Comparison of ENCODE assay signal across 27 mouse cellular contexts in genomic region chr11:119377326-119377725, GRCm38 (mm10). TPM values are rescaled to one million over a fixed set of nuclear protein-coding genes. Genes with fewer than 3 reads are reported as not detected.
DNase-seq lines count a peak whose midpoint lies in the region; ATAC-seq and TF ChIP-seq lines count a peak whose summit lies in the region.
"Had no signal": no experiment of that assay in that cellular context is flagged by ENCODE, and none has a peak within 500 bp of the region (broad histone marks: within the 10 kb centered on the region; RNA-seq: fewer than 3 reads in every experiment).

No protein-coding gene starts in this region.

- H3K27me3 ChIP-seq in lung, postnatal 0 days (replicated peaks; ENCODE audit: insufficient read depth, low read length) = no peaks in the 10 kb centered on the region
- H3K27me3 ChIP-seq in liver, postnatal 0 days (ENCODE audit: insufficient read depth, low read length) = no peaks in the 10 kb centered on the region
- H3K27me3 ChIP-seq: forebrain, embryonic 13.5 days; heart, embryonic 15.5 days; hindbrain, embryonic 12.5 days; intestine, embryonic 15.5 days; liver, embryonic 13.5 days; neural tube, embryonic 13.5 days had no signal

- H3K4me2 ChIP-seq in lung, postnatal 0 days (replicated peaks; ENCODE audit: low read depth, low read length) = no peak overlapping the region
- no peak overlapping the region for H3K4me2 ChIP-seq in liver, postnatal 0 days (ENCODE audit: low read depth, low read length)
- H3K4me2 ChIP-seq: forebrain, embryonic 13.5 days; heart, embryonic 15.5 days; hindbrain, embryonic 12.5 days; intestine, embryonic 15.5 days; liver, embryonic 13.5 days; midbrain, embryonic 11.5 days; neural tube, embryonic 13.5 days had no signal

- H3K4me1 ChIP-seq in lung, postnatal 0 days (ENCODE audit: insufficient read depth, low read depth, low read length) = no peaks in the 10 kb centered on the region
- H3K4me1 ChIP-seq in liver, postnatal 0 days (ENCODE audit: insufficient read depth) = peaks cover 10% of the 10 kb centered on the region; the same call in 1 of the 2 replicates
- H3K4me1 ChIP-seq: forebrain, embryonic 13.5 days; hindbrain, embryonic 12.5 days; neural tube, embryonic 13.5 days had no signal

- no peak overlapping the region for H3K9ac ChIP-seq in lung, postnatal 0 days (replicated peaks; ENCODE audit: low read depth)
- H3K9ac ChIP-seq in liver, postnatal 0 days (replicated peaks) = no peak overlapping the region
- H3K9ac ChIP-seq: forebrain, embryonic 13.5 days; heart, embryonic 15.5 days; hindbrain, embryonic 12.5 days; intestine, embryonic 15.5 days; liver, embryonic 13.5 days; neural tube, embryonic 13.5 days had no signal

- TF ChIP-seq CTCF in lung, postnatal 0 days (IDR thresholded peaks at IDR 0.05) = no peak
- TF ChIP-seq CTCF in liver, postnatal 0 days (IDR thresholded peaks at IDR 0.05; ENCODE audit: low read depth) = no peak

- 81% methylated on average over 11 of the region's 11 CpGs for WGBS in lung, postnatal 0 days
- WGBS in liver, postnatal 0 days (ENCODE audit: insufficient replicate concordance) = 65% methylated on average over 11 of the region's 11 CpGs

- H3K36me3 ChIP-seq in lung, postnatal 0 days (ENCODE audit: insufficient read depth, low read length) = peaks cover 5% of the 10 kb centered on the region; the same call in 1 of the 2 replicates
- peaks cover 3% of the 10 kb centered on the region; the same call in 1 of the 2 replicates for H3K36me3 ChIP-seq in liver, postnatal 0 days (replicated peaks; ENCODE audit: insufficient read depth, low read length)

- H3K4me3 ChIP-seq in lung, postnatal 0 days (ENCODE audit: low read depth, low read length) = no peak overlapping the region
- H3K4me3 ChIP-seq in liver, postnatal 0 days (ENCODE audit: low read depth, low read length) = no peak overlapping the region
- H3K4me3 ChIP-seq: forebrain, embryonic 13.5 days; heart, embryonic 10.5 days; heart, embryonic 15.5 days; hindbrain, embryonic 12.5 days; intestine, embryonic 15.5 days; liver, embryonic 13.5 days; myocyte; neural tube, embryonic 13.5 days had no signal

- DNase-seq in lung, postnatal 0 days (ENCODE audit: low spot score) = no peak
- DNase-seq in lung, adult 18-20 months = no peak
- peak; percentile 42 for DNase-seq in liver, postnatal 0 days
- no peak for DNase-seq in yolk sac, embryonic 10.5 days (ENCODE audit: low spot score)
- DNase-seq in embryo, embryonic 10 days (ENCODE audit: low spot score) = no peak
- DNase-seq: adrenal gland, adult 2 months; B cell, adult 2 months; cerebellum, adult 11-12 months; cerebellum, adult 9-11 months; gastrocnemius, postnatal 10 days; heart, postnatal 36 days; kidney, adult 2 months; kidney, postnatal 4 days; liver, embryonic 13.5 days; lung, postnatal 4 days; thymus, postnatal 4 days had no signal

- no peaks in the 10 kb centered on the region for H3K9me3 ChIP-seq in lung, postnatal 0 days (ENCODE audit: low read length)
- no peaks in the 10 kb centered on the region for H3K9me3 ChIP-seq in liver, postnatal 0 days (ENCODE audit: low read length)
- H3K9me3 ChIP-seq: forebrain, embryonic 13.5 days; heart, embryonic 10.5 days; heart, embryonic 15.5 days; hindbrain, embryonic 12.5 days; intestine, embryonic 15.5 days; liver, embryonic 13.5 days; neural tube, embryonic 13.5 days had no signal

- no peak for TF ChIP-seq EP300 in lung, postnatal 0 days (IDR thresholded peaks at IDR 0.05)
- TF ChIP-seq EP300 in liver, postnatal 0 days (IDR thresholded peaks at IDR 0.05; ENCODE audit: low read depth) = no peak

- ATAC-seq in lung, postnatal 0 days = 0 out of 2 replicates have a peak, but pooled peaks have one; percentile 12
- ATAC-seq in liver, postnatal 0 days = peak; percentile 60
- peak; percentile 91 for ATAC-seq in monocyte, adult 5-6 weeks (replicated peaks; ENCODE audit: insufficient number of reproducible peaks, low FRiP score, low TSS enrichment, poor library complexity, severe bottlenecking)
- ATAC-seq: forebrain, embryonic 13.5 days; hindbrain, postnatal 0 days; intestine, embryonic 15.5 days; midbrain, embryonic 16.5 days had no signal

- H3K27ac ChIP-seq in lung, postnatal 0 days (ENCODE audit: low read length) = no peak overlapping the region
- peak overlapping the region; percentile 66 for H3K27ac ChIP-seq in liver, postnatal 0 days (ENCODE audit: low read depth)
- H3K27ac ChIP-seq: forebrain, embryonic 13.5 days; heart, embryonic 10.5 days; heart, embryonic 15.5 days; hindbrain, embryonic 12.5 days; hindbrain, postnatal 0 days; intestine, embryonic 15.5 days; liver, embryonic 13.5 days; neural tube, embryonic 13.5 days had no signal

RNA-seq across cellular contexts. Expression of gene Rnf213, which starts 15.6 kb away (rescaled TPM):
- 8.2 and 9.7 TPM in 2 replicates for polyA plus RNA-seq in lung, postnatal 0 days (2015; fragmentation: Nextera tagmentation; extraction: Ambion mirVana)
- 6.6 and 7.4 TPM in 2 replicates for polyA plus RNA-seq in liver, postnatal 0 days (2015; fragmentation: Nextera tagmentation; extraction: Ambion mirVana)
- total RNA-seq in monocyte, adult 5-6 weeks (2017) = 58.5 to 104 TPM (median 67.5 TPM) in 3 replicates

RNA-seq across cellular contexts. Expression of gene Slc26a11, which starts 22.0 kb away (rescaled TPM):
- 11.6 and 12.0 TPM in 2 replicates for polyA plus RNA-seq in lung, postnatal 0 days (2015; fragmentation: Nextera tagmentation; extraction: Ambion mirVana)
- polyA plus RNA-seq in liver, postnatal 0 days (2015; fragmentation: Nextera tagmentation; extraction: Ambion mirVana) = 2.1 and 2.2 TPM in 2 replicates
- 8.4 to 16.4 TPM (median 13.5 TPM) in 3 replicates for total RNA-seq in monocyte, adult 5-6 weeks (2017)

RNA-seq across cellular contexts. Expression of gene Sgsh, which starts 22.0 kb away (rescaled TPM):
- 12.6 TPM in 2 replicates for polyA plus RNA-seq in lung, postnatal 0 days (2015; fragmentation: Nextera tagmentation; extraction: Ambion mirVana)
- 4.1 and 4.2 TPM in 2 replicates for polyA plus RNA-seq in liver, postnatal 0 days (2015; fragmentation: Nextera tagmentation; extraction: Ambion mirVana)
- total RNA-seq in monocyte, adult 5-6 weeks (2017) = 15.0 to 19.4 TPM (median 17.0 TPM) in 3 replicates

Comparison
In these comparisons a context has a peak if more than half of its experiments do, and no peak if none do; other contexts are left out.
1. ATAC-seq: peak in every context shown above with its lines; median percentile 91 in monocyte, adult 5-6 weeks; 60 in liver, postnatal 0 days; 12 in lung, postnatal 0 days.